Comparison of ENCODE assay signal across 8 mouse cellular contexts in genomic region chr10:76731621-76732239, GRCm38 (mm10). TPM values are rescaled to one million over a fixed set of nuclear protein-coding genes. Genes with fewer than 3 reads are reported as not detected.
A peak's percentile ranks its signal among the peaks of the same experiment; 100 is the strongest.
DNase-seq lines count a peak whose midpoint lies in the region.
"Had no signal": no experiment of that assay in that cellular context is flagged by ENCODE, and none has a peak within 500 bp of the region (broad histone marks: within the 10 kb centered on the region; RNA-seq: fewer than 3 reads in every experiment).

No protein-coding gene starts in this region.

- peak; percentile 7 for DNase-seq in urinary bladder, postnatal 25 days (ENCODE audit: low spot score)
- no peak for DNase-seq in urinary bladder, adult 18-20 months (ENCODE audit: low spot score in 2 of 2)
- peak; percentile 62 for DNase-seq in heart, adult 8-10 months (ENCODE audit: low spot score)
- DNase-seq in kidney, postnatal 25 days, result peak; percentile 31 to 48
- DNase-seq in B cell, adult 2 months, result no peak
- no peak for DNase-seq in thymus, postnatal 36 days
- no peak for DNase-seq in thymus, postnatal 0 days (ENCODE audit: low spot score)

RNA-seq across cellular contexts. Expression of gene Col6a1, which starts 5.8 kb away (rescaled TPM):
- 10 to 100 TPM; 23.3 to 31.8 (median 29.8) TPM for total RNA-seq in heart, adult 8-10 months (2022)
- 32.0 and 38.5 TPM in 2 replicates for polyA plus RNA-seq in thymus, postnatal 0 days (2015; fragmentation: Nextera tagmentation; extraction: Ambion mirVana)
- total RNA-seq: hematopoietic stem cell, adult 5-6 weeks had no signal

Comparison
In these comparisons a context has a peak if more than half of its experiments do, and no peak if none do; other contexts are left out.
1. DNase-seq: peak in urinary bladder, postnatal 25 days (single experiment), heart, adult 8-10 months (single experiment) and kidney, postnatal 25 days (2 of 2); none in urinary bladder, adult 18-20 months (0 of 2), B cell, adult 2 months (0 of 2), thymus, postnatal 36 days (0 of 2) and thymus, postnatal 0 days (single experiment).